Mouse (Mus musculus): ENCODE data around the gene Cyp2a12.

GRCm38 (mm10) chr7:27028789-27029188, at the start of gene Cyp2a12:
- TF ChIP-seq POLR2A (IDR thresholded peaks at IDR 0.05; ENCODE audit: insufficient read depth, low read depth, low read length): no peak
- no peak for TF ChIP-seq CTCF (IDR thresholded peaks at IDR 0.05; ENCODE audit: insufficient read depth, low read depth, low read length)

All from olfactory bulb, adult 2 months (tissue).